Mouse (Mus musculus) midbrain, postnatal 0 days (tissue): ENCODE measurements around the gene Vmn1r223. TPM values are rescaled to one million over a fixed set of nuclear protein-coding genes. Genes with fewer than 3 reads are reported as not detected.

Experiments
- ATAC-seq: fragments of 200-750 bp; cut with Nextera tagmentation; 2 replicates; pipeline ENCODE4 v1.8.0; 2017; ENCODE audit warnings: moderate number of reproducible peaks, mild to moderate bottlenecking, moderate TSS enrichment, moderate library complexity; ENCODE audit not compliant: low FRiP score
- DNase-seq: peaks from one replicate; pipeline ENCODE4 v3.0.0-alpha.2; 2015; ENCODE audit warnings: low spot score
- H3K27ac ChIP-seq: fragments of 300-500 bp; sonication (generic); 2 replicates; pipeline ENCODE4 v1.5.1; 2014; ENCODE audit warnings: low read depth, mild to moderate bottlenecking, low read length, mixed read lengths
- H3K27me3 ChIP-seq: fragments of 300-500 bp; sonication (generic); 2 replicates; pipeline ENCODE4 v1.6.1; 2014; ENCODE audit warnings: low read length, control low read depth, mixed read lengths; ENCODE audit not compliant: insufficient read depth
- H3K36me3 ChIP-seq: fragments of 300-500 bp; sonication (generic); 2 replicates; pipeline ENCODE4 v1.6.1; 2014; ENCODE audit warnings: low read length, control low read depth, mixed read lengths; ENCODE audit not compliant: insufficient read depth
- H3K4me1 ChIP-seq: fragments of 300-500 bp; sonication (generic); 2 replicates; pipeline ENCODE4 v1.6.1; 2014; ENCODE audit warnings: mild to moderate bottlenecking, control low read depth, antibody characterized with exemption, low read length, mixed read lengths; ENCODE audit not compliant: insufficient read depth
- H3K4me2 ChIP-seq: fragments of 300-500 bp; sonication (generic); 2 replicates; pipeline ENCODE4 v1.6.1; 2014; ENCODE audit warnings: low read depth, mild to moderate bottlenecking, low read length, mixed read lengths; ENCODE audit not compliant: poor library complexity, severe bottlenecking
- H3K4me3 ChIP-seq: fragments of 300-500 bp; sonication (generic); 2 replicates; pipeline ENCODE4 v1.5.1; 2014; ENCODE audit warnings: low read depth, mild to moderate bottlenecking, low read length, moderate library complexity
- H3K9ac ChIP-seq: fragments of 300-500 bp; sonication (generic); replicated peaks from 2 replicates; pipeline ENCODE4 v1.6.1; 2014; ENCODE audit warnings: mild to moderate bottlenecking, low read length, moderate library complexity, mixed read lengths; ENCODE audit not compliant: poor library complexity, severe bottlenecking
- H3K9me3 ChIP-seq: fragments of 300-500 bp; sonication (generic); 2 replicates; pipeline ENCODE4 v1.6.1; 2016; ENCODE audit warnings: low read length, control low read depth
- CTCF ChIP-seq: IDR thresholded peaks from 2 replicates; pipeline ENCODE4 v1.5.1; 2016; ENCODE audit warnings: antibody characterized with exemption, mild to moderate bottlenecking
- WGBS: fragments of 180-500 bp; shearing (Covaris S2); extraction: QIAGEN DNeasy Blood & Tissue Kit; methylation state at CpG from one replicate; pipeline ENCODE4 v1.1.7; 2014; 5-methylcytosine and 5-hydroxymethylcytosine counted together
- polyA plus RNA-seq: library from polyadenylated mRNA; unstranded; fragments of >200 nt; fragmentation: Nextera tagmentation; extraction: Ambion mirVana; gene quantifications from 2 replicates; pipeline ENCODE4 v1.2.1, GENCODE M21; 2015
- total RNA-seq: library from RNA; depleted of rRNA; stranded (reverse); fragments of >200 nt; gene quantifications from 2 replicates; pipeline ENCODE4 v1.2.3, GENCODE M21; 2014

Gene Vmn1r223
- total and polyA plus RNA-seq, 2 experiments from 2014 or later = not detected

GRCm38 (mm10) chr13:23285921-23286720 is 39.2 kb downstream of the Vmn1r223 start:
- Histone ChIP-seq H3K9me3 (no peaks in the 10 kb centered on the region), H3K4me1 (no peaks in the 10 kb centered on the region), H3K9ac (0 out of 2 replicates have a peak overlapping the region, but pooled peaks have one; percentile 24), H3K4me3 (peak overlapping the region; percentile 41), H3K4me2 (peak overlapping the region; percentile 69), H3K27me3 (peaks cover 11% of the 10 kb centered on the region; the same call in 1 of the 2 replicates), H3K36me3 (no peaks in the 10 kb centered on the region), H3K27ac (no peak overlapping the region)
- no peak for TF ChIP-seq CTCF
- ATAC-seq (peak; percentile 31), DNase-seq (peak; percentile 22)
- WGBS = under 1% methylated on average over 35 of the region's 35 CpGs

DNA sequence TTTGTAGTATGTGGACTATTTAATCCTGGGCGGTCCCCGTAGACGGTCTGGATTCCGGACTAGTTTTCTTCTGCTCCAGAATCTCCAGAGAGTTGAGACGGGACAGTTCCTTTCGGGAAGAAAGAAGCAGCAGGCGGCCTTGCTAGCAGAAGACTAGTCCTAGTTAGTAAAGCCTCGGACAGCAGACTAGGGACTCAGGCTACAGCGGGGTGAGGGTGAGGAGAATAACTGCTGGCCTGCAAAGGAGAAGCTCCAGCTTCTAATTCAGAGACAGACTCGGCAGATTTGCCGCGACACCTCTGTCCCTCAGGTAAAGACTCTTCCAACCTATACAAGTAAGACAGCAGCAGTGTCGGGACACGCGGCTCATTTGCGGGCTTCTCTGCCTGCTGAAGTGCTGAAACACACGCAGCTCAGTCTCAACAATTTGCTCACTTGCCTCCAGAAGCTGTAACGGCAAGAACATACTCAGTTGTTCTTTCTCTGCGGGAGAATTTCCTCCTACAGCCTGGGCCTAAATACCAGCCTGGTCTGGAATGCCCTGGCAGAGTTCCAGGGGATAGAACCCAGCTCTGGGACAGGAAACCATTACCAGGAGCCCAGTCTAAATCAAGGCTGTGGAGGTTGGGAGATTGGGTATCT is 39.9 kb downstream of the Vmn1r223 start:
- no peak overlapping the region for H3K9ac ChIP-seq
- no peaks in the 10 kb centered on the region for H3K9me3 ChIP-seq
- H3K36me3 ChIP-seq = no peaks in the 10 kb centered on the region
- H3K4me3 ChIP-seq = peak overlapping the region; percentile 41
- no peaks in the 10 kb centered on the region for H3K4me1 ChIP-seq
- H3K4me2 ChIP-seq = peak overlapping the region; percentile 69
- DNase-seq (no peak), ATAC-seq (no peak)
- peaks cover 11% of the 10 kb centered on the region; the same call in 1 of the 2 replicates for H3K27me3 ChIP-seq
- no peak overlapping the region for H3K27ac ChIP-seq
- WGBS = 1% methylated on average over 19 of the region's 19 CpGs
- TF ChIP-seq CTCF = no peak

GRCm38 (mm10) chr13:23297737-23298136 is 50.8 kb downstream of the Vmn1r223 start:
- ATAC-seq (no peak), DNase-seq (no peak)
- 2% methylated on average over 5 of the region's 5 CpGs for WGBS
- TF ChIP-seq CTCF = peak; percentile 53
- Histone ChIP-seq H3K4me2 (no peak overlapping the region), H3K27ac (no peak overlapping the region), H3K4me1 (no peaks in the 10 kb centered on the region), H3K9ac (no peak overlapping the region), H3K9me3 (no peaks in the 10 kb centered on the region), H3K36me3 (no peaks in the 10 kb centered on the region), H3K27me3 (peaks cover 5% of the 10 kb centered on the region; the same call in 1 of the 2 replicates), H3K4me3 (peak overlapping the region; percentile 48; the same call in 1 of the 2 replicates)

- ATAC-seq (peak; percentile 88), DNase-seq (peak; percentile 67)
- 5% methylated on average over 21 of the region's 21 CpGs for WGBS
- peak overlapping the region; percentile 48 for H3K4me3 ChIP-seq
- H3K4me2 ChIP-seq = peak overlapping the region; percentile 68
- peaks cover 5% of the 10 kb centered on the region; the same call in 1 of the 2 replicates for H3K27me3 ChIP-seq
- no peak for TF ChIP-seq CTCF
- H3K27ac ChIP-seq = no peak overlapping the region
- no peaks in the 10 kb centered on the region for H3K9me3 ChIP-seq
- no peaks in the 10 kb centered on the region for H3K36me3 ChIP-seq
- 0 out of 2 replicates have a peak overlapping the region, but pooled peaks have one; percentile 42 for H3K9ac ChIP-seq
- H3K4me1 ChIP-seq = no peaks in the 10 kb centered on the region
Observed at GRCm38 (mm10) chr13:23298445-23299232, 51.7 kb downstream of the Vmn1r223 start.

- no peak for DNase-seq
- no peak overlapping the region for H3K27ac ChIP-seq
Observed at GRCm38 (mm10) chr13:23299276-23299998, 52.5 kb downstream of the Vmn1r223 start.

More at GRCm38 (mm10) chr13:23299276-23299998, 52.5 kb downstream of the Vmn1r223 start:
- H3K4me1 ChIP-seq = no peaks in the 10 kb centered on the region
- no peaks in the 10 kb centered on the region for H3K9me3 ChIP-seq
- peak overlapping the region; percentile 48 for H3K4me3 ChIP-seq
- no peaks in the 10 kb centered on the region for H3K36me3 ChIP-seq
- ATAC-seq = peak; percentile 66; the same call in 1 of the 2 replicates
- peak overlapping the region; percentile 68 for H3K4me2 ChIP-seq
- peaks cover 5% of the 10 kb centered on the region; the same call in 1 of the 2 replicates for H3K27me3 ChIP-seq
- under 1% methylated on average over 22 of the region's 22 CpGs for WGBS
- H3K9ac ChIP-seq = peak overlapping the region; percentile 42; the same call in 1 of the 2 replicates
- TF ChIP-seq CTCF = no peak
